Mouse (Mus musculus) splenic B cell, adult 2 months (primary cell): ENCODE measurements at regions not wholly inside any gene's neighbourhood (a gene's known extent, or its start where the extent isn't known, plus 50 kb on each side); places are given as distances from the start of the nearest gene placed in this dataset.
"Not testable (repeated sequence)": the region's sequence is repeated elsewhere in the genome, so short reads cannot be mapped to it uniquely, and the experiment has no call there.

ENCODE experiments used
- DNase-seq: peaks from one replicate; pipeline ENCODE4 v3.0.0-alpha.2; 2011; ENCODE audit warnings: low read depth, low spot score
- H3K27me3 ChIP-seq: 2 replicates; pipeline ENCODE4 v1.6.1; 2012; ENCODE audit warnings: mild to moderate bottlenecking, low read length, moderate library complexity, mixed read lengths; ENCODE audit not compliant: control insufficient read depth, poor library complexity, insufficient read depth, severe bottlenecking
- H3K36me3 ChIP-seq: 2 replicates; pipeline ENCODE4 v1.6.1; 2012; ENCODE audit warnings: mild to moderate bottlenecking, low read length, moderate library complexity, mixed read lengths; ENCODE audit not compliant: control insufficient read depth, poor library complexity, insufficient read depth, severe bottlenecking

GRCm38 (mm10) chr6:103809986-103810341 lies 299.6 kb downstream of the Chl1 start:
- Histone ChIP-seq H3K27me3 (no peaks in the 10 kb centered on the region), H3K36me3 (no peaks in the 10 kb centered on the region)
- DNase-seq = no peak

- no peak for DNase-seq
- Histone ChIP-seq H3K27me3 (no peaks in the 10 kb centered on the region), H3K36me3 (no peaks in the 10 kb centered on the region)
Measured at GRCm38 (mm10) chr6:103810342-103811001, 300.1 kb downstream of the Chl1 start.

- not testable (repeated sequence) for H3K36me3 ChIP-seq, H3K27me3 ChIP-seq, DNase-seq
Measured at GRCm38 (mm10) chr6:103816396-103816795, 306.0 kb downstream of the Chl1 start.

GRCm38 (mm10) chr6:103826042-103826441 lies 315.7 kb downstream of the Chl1 start:
- Histone ChIP-seq H3K36me3 (no peaks in the 10 kb centered on the region), H3K27me3 (no peaks in the 10 kb centered on the region)

GRCm38 (mm10) chr6:103827623-103828022 lies 317.2 kb downstream of the Chl1 start:
- no peak for DNase-seq
- Histone ChIP-seq H3K27me3 (no peaks in the 10 kb centered on the region), H3K36me3 (no peaks in the 10 kb centered on the region)

More at GRCm38 (mm10) chr6:103826042-103826441, 315.7 kb downstream of the Chl1 start:
- DNase-seq = no peak

GRCm38 (mm10) chr6:103828866-103829265 lies 318.5 kb downstream of the Chl1 start:
- H3K27me3 ChIP-seq = no peaks in the 10 kb centered on the region
- H3K36me3 ChIP-seq = no peaks in the 10 kb centered on the region
- no peak for DNase-seq

GRCm38 (mm10) chr6:103832301-103832700 lies 321.9 kb downstream of the Chl1 start:
- Histone ChIP-seq H3K27me3 (no peaks in the 10 kb centered on the region), H3K36me3 (no peaks in the 10 kb centered on the region)
- DNase-seq = no peak

- no peak for DNase-seq
- H3K36me3 ChIP-seq = no peaks in the 10 kb centered on the region
Measured at GRCm38 (mm10) chr6:103832808-103833207, 322.4 kb downstream of the Chl1 start.

GRCm38 (mm10) chr6:103833501-103834132 lies 323.2 kb downstream of the Chl1 start:
- no peaks in the 10 kb centered on the region for H3K36me3 ChIP-seq
- H3K27me3 ChIP-seq = no peaks in the 10 kb centered on the region
- DNase-seq = no peak

More at GRCm38 (mm10) chr6:103832808-103833207, 322.4 kb downstream of the Chl1 start:
- no peaks in the 10 kb centered on the region for H3K27me3 ChIP-seq

- no peaks in the 10 kb centered on the region for H3K27me3 ChIP-seq
- no peaks in the 10 kb centered on the region for H3K36me3 ChIP-seq
- no peak for DNase-seq
Measured at GRCm38 (mm10) chr6:103834726-103835229, 324.4 kb downstream of the Chl1 start.

- Histone ChIP-seq H3K36me3 (no peaks in the 10 kb centered on the region), H3K27me3 (no peaks in the 10 kb centered on the region)
- DNase-seq = no peak
Measured at GRCm38 (mm10) chr6:103859787-103860186, 349.4 kb downstream of the Chl1 start.

GRCm38 (mm10) chr6:103893455-103893854 lies 383.1 kb downstream of the Chl1 start:
- H3K36me3 ChIP-seq = no peaks in the 10 kb centered on the region
- no peak for DNase-seq
- H3K27me3 ChIP-seq = no peaks in the 10 kb centered on the region

GRCm38 (mm10) chr6:103924504-103924903 lies 414.1 kb downstream of the Chl1 start:
- DNase-seq = no peak
- no peaks in the 10 kb centered on the region for H3K36me3 ChIP-seq
- H3K27me3 ChIP-seq = no peaks in the 10 kb centered on the region

- no peaks in the 10 kb centered on the region for H3K27me3 ChIP-seq
- H3K36me3 ChIP-seq = no peaks in the 10 kb centered on the region
- DNase-seq = no peak
Measured at GRCm38 (mm10) chr6:103927094-103927493, 416.7 kb downstream of the Chl1 start.

GRCm38 (mm10) chr6:103940345-103940744 lies 430.0 kb downstream of the Chl1 start:
- DNase-seq = no peak
- no peaks in the 10 kb centered on the region for H3K36me3 ChIP-seq
- no peaks in the 10 kb centered on the region for H3K27me3 ChIP-seq
